Mouse (Mus musculus): Measurements from ENCODE around the gene Trim2.
A peak's percentile ranks its signal among the peaks of the same experiment; 100 is the strongest.

The Trim2 gene

DNA sequence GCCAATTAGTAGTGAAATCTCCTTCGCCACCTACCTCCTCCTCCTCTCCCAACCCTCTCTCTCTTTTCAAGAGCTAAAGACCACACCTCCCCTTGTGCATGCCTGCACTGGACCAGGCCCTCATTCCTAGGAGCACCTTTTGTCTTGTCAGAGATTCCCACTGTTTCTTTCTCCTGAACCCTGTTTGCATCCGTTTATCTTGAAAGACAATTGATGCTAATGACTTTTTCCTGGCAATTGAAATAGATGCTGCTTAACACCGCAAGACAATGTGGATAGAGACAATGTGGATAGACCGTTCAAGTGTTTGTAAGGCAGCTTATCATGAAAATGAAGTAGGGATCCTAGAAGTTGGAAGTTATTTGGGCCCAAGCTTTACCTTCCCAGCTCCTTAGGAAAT is 125.0 kb downstream of the Trim2 start:
- DNase-seq: no peak

DNA sequence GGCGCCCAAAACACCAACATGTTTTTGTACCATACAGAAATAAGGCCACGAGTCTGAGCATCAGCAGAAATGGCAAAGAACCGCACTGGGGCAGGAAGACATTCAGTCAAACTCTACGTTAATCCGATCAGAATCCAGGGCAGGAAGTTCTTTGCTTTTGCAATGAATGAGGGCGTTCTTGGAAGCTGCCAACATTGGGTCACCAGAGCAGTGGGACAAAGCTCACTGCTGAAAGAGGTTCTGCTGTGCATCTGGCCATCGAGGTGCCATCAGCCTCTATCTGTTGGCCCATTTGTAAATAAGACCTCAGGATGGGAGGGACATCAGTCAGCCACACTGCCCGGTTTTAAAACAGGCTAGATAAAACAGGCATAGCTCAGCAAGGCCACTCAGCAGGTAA is 125.6 kb downstream of the Trim2 start:
- DNase-seq: no peak

DNA sequence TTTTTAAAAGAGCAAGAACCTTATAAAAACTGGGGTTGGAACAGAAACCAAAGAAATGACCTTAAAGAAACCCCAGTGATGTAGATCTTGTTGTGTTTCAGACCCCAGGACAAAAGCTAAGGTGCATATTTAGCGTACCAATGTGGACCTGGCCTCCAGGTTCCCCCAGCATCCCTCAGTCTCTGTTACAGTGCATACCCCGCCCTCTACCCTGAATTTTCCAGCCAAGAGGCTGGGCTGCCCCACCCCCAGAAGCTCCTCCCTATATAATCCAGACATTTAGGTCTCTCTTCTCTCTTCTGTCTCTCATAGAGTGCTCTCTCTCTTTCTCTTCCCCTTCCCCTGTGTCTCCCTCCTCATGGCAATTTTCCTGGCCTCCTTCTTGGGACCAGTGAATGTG is 126.4 kb downstream of the Trim2 start:
- no peak for DNase-seq

DNA sequence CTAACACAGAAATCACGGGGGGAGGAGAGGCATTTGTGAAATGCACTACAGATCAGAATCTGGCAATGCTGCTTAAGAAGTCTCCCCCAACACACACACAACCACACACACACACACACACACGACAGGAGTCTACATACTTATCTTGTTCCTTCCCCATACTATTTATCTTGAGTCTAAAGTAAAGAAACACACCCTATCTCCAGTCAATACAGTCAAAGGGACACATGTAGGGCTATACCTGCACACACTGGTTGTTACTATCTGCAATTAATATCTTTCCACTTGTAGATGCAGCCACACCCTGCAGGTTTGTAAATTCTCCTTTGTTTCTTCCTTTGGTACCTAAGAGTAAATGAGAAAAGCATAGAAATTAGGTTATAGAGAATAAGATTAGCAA is 128.8 kb downstream of the Trim2 start:
- DNase-seq: no peak

DNA sequence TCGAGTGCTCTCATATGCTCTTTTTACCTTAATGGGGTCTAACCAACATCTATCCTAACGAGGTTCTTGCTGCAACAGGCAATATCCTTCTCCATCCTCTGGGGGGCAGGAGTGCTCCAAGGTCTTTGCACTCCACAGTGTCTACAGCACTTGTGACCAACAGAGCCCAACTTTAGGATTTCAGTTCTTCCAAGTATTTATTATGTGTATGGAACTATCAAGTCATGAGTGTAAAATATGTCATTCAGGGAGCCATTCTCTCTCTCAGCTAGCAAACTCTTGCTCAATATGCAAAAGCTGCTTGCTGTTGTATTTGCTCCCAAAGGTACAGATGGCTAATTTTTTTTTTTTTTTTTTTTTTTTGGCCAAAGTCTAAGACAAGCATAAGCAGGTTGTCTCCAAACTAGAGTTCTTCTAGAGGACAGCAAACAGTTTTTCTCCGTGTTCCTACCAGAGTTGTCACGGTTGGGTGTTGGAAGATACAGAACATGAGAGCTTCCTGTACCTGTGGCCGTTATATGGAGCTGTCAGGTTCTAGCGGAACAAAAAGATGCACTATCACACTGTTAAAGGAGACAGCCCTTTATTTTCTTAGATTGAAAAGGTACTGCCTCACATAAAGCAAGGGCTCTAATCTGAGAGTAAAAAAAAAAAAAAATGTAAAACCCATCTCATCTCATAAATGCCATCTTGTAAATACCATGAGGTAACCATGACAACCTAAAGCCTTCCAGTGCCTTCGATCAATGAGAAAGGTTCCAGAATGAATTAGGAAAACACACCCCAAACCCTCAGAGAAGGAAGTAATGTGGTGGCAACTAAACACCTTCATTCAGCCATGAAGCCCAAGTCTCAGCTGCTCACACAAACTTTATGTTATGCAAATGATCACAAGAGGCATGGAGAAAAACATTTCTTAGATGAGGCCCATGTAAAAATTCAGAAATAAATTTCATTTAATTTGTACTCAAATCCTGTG is 131.1 kb downstream of the Trim2 start:
- DNase-seq: peak; percentile 67

DNA sequence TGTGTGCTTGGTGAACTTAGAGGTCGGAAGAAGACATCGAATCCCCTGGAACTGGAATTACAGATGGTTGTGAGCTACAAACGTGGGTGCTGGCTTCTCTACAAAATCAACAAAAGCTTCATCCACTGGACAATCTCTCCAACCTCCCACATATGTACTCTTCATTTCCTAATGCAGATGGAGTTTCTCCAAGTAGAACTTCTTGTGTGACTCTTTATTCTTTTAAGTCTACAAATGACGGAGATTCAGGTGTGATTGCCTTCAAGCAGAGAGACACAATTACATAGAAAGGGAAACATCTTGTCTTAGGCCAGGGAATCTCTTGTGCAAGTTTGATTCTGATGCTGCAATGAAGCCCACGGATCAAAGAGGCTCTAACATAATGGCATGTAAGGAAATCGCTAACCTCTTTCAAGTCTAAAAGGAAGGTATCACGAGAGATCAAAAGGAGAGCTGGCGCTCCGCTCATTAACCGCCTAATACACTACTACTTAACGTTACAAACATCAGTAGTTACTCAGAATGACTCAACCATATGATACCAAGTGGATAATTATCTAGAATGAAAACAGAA is 133.0 kb downstream of the Trim2 start, which contains the start of gene Gm6525:
TSS of gene Gm6525 (plus strand) at position 524 of the 574 bp plus-strand sequence.
- DNase-seq: no peak

DNA sequence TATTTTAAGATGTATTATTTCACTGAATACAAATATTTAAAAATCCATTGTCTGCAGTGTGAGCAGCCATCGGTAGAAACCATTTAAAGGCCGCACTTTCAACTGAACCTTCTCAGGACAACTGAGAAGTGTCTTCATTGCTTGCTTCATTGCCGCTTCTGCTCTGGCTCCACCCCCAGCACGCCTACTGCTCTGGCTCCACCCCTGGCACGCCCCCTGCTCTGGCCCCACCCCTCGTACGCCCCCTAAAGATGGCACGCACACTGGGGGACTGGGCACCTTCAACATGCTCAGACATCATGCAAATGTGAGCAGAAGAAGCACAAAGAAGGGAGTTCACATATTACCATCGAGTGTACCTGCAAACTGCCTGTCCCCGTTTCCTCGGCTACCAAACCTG is 134.3 kb downstream of the Trim2 start:
- DNase-seq: no peak

DNA sequence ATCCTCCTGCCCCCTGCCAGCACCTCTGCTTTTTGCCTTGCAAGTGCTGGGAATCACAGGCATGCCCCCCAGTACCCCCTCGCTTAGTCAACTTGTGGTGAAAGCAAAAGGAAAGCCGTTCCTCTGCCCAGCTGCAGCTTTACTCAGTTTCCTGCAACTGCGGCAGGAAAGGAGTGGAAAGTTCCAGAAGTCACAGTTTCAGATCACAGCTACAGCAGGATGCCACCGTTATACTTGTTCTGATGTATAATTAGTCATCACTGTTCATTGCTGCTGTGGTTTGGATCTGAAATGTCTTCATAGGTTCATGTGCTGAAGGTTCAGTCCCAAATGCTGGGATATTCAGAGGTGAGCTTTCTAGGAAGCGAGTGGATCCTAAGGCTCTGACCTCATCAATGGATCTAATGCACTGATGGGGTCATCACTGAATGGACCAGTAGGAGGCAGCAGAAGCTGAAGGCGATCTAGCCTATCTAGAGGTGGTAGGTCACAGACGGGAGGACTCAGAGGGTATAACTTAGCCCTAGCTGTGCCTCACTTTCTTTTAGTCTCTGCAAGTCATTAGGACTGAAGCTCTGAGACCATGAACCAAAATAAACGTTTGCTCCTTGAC is 137.2 kb downstream of the Trim2 start:
- DNase-seq: no peak

DNA sequence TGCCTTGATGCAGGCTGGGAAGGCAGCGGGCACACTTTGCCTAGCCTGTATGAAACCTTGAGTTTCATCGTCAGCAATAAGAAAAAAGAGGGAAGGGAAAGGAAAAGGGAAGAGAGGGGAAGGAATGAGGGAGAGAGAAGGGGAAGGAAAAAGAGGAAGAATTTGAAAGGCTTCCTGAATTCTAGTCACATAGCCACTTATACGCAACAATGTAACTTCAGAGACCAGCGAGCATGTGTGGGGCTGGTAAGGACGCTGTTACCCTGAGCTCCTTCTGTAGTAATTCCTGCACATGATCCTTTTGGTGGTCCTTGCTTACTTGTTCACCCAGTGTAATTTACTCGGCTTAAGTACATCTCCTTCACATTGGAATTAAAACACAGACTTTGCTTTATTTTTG is 137.7 kb downstream of the Trim2 start:
- DNase-seq: no peak

DNA sequence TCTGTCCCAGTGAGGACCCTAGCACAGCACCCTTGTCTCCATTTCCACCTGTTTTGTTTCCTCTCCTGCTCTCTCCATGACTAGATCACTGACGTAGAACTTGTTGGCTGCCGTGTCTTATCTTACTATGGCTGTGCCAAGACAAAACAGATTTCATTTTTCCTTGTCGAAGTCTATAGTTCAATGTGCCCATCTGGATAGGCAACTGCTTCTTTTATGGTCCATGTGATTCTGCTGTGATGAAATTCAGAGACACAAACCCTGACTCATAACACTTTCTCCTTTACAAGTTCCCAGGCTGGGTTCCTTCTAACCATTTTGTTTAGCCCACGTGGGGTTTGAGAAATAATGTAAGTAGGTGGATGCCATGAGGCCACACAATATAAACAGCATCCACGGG is 140.6 kb downstream of the Trim2 start:
- no peak for DNase-seq

DNA sequence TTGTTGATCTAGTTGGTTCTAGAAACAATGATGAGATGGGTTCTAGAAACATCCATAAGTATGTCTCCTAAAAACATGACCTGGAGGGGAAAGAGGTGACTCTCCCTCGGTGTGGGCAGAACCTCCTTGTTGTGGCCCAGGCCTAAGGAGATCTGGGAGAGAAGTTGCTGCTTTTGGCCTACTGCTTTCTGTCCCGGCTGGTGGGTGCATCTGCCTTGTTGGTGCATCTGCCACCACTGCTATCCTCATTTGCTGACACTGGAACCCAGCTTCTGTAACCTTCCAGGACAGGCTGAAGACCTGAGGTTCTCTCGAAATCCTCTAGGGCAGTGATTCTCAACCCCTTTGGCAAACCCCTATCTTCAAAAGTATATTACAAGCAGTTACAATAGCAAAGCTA is 141.3 kb downstream of the Trim2 start:
- DNase-seq: no peak

DNA sequence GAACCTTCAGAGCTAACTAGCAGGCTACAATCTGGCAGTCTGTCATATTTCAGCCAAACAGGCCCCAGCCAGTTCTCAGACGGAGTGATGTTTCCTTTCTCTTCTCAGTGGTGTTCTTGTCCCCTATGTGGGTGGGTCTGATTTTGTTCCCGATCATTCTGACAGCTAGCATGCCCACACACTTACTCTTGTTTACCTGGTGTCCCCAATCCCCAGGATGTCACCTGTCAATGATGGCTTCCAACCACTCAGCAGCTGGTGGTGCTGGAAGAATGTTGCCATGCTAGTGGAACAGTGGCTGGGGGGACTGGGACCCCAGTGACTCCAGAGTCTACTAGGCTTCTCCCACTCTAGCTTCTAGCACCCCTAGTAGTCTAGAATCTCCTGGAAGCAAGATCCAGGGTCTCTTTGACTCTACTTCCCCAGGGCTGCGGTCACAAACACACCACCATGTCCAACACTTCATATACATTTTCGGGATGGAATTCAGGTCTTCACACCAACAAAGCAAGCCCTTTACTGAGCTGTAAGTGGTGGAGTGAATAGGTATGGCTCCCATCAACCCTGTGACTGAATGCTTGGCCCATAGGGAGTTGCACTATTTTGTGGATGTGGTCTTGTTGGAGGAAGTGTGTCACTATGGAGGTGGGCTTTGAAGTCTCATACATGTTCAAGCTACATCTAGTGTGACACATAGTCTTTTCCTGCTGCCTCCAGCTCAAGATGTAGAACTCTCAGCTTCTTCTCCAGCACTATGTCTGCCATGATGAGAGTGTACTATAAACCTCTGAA is 148.9 kb downstream of the Trim2 start:
- DNase-seq: no peak

DNA sequence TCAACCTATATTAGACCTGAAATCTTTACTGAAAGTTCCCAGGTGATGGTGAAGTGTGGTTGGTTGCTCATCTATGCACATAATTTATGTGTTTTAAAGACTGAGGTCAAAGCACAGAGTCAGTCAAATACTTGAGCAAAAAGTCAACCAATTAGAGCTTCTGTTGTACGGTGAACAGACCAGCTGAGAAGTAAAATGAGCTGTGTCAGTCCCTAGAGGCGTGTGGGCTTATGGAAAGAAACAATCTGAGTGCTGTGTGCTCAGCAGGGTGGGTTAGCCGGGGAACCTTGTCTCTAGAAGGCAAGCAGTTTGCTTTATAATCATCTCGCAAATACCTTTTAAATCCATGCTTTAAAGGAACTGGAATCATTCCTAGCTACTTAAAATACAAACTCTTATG is 149.7 kb downstream of the Trim2 start:
- no peak for DNase-seq

DNA sequence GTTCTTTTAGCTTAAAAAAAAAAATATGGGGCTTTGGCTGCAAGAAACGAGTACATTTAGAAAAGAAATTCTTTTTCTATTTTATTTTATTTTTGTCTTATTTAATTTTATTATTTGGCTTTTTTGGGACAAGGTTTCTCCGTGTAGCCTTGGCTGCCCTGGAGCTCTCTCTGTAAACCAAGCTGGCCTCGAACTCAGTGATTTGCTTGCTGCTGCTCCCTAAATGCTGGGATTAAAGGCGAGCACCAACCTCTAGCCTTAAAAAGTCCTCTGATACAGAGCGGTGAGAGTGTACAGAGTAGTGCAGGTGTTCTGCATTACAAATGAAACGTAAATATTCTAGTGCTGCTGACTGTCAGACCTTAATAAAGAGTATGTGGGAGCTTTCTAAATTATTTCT is 150.6 kb downstream of the Trim2 start:
- DNase-seq: no peak

DNA sequence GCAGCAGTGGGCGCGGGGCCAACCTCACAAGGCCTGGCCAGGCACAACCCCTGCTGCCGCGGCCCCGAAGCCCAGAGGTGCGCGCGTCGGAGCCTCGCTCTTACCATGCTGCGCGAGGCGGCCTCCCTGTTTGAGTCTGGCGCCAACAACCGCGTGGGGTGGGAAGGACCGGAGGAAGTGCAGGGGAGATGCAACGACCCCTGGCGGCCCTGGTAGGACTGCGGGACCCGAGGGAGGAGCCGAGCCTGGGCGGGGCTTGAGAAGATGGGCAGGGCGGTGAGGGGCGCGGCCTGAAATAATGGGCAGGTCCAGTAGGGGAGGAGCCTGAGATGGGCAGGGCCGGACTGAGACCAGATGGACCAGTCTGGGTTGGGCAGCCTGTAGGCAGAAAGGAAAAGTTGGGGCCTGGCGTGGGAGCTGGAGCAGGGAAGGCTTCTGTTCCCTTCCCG is 151.1 kb downstream of the Trim2 start, which contains the start of gene Mnd1:
TSS of gene Mnd1 (minus strand) at position 229 of the 449 bp plus-strand sequence.
- DNase-seq: peak; percentile 94

DNA sequence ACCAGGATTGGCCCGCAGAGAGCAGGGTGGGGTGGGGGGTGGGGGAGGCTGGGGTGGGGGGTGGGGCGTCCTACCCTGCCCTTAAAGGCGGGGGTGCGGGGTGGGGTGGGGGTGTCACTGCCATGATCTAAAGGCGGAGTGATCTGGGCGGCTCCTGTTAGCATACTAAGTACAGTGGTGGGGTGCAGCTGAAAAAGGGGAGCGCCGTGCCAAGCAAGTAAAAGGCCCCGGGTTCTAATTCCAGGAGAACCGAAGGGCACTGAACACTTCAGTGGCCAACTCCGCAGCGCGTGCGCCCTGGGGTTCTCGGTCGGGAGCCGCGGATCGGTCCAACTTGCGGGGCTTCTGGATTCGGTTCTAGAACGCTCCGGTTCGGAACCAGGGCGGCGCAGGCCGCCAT is 151.5 kb downstream of the Trim2 start:
- DNase-seq: no peak

DNA sequence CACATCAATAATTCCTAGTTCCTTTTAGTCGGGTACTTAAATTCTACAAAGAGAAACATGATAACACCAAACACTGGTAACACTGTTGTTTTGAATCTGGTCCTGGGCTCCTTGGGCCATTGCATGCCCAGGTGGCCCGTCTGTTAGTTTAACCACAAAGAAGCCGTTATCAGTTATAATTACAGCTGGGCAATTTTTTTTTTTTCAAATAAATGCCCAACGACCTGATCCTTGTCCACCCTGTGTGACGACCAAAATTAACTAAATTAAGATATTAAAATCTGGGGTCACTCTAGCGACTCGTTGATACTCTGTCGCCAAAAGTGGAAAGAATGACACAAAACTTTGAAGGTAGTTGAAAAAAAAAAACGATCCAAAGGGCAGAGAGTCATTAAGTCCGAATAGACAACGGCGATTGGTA is 151.9 kb downstream of the Trim2 start:
- no peak for DNase-seq

DNA sequence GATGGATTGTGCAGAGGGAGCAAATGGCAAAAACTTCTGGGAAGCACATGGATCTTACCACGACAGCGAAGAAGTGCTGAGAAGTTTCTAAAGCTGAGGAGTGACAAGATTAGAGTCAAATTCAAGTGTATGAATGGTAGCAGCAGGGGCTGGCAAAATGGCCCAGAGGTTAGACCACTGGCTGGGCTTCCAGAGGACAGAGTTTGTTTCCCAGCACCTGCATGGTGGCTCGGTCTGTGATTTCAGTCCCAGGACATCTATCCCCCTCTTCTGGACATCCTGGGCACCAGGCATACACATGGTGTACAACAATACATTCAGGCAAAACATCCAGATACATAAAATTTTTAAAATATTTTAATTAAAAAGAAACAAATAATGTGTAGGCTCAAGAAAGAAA is 156.8 kb downstream of the Trim2 start:
- no peak for DNase-seq

DNA sequence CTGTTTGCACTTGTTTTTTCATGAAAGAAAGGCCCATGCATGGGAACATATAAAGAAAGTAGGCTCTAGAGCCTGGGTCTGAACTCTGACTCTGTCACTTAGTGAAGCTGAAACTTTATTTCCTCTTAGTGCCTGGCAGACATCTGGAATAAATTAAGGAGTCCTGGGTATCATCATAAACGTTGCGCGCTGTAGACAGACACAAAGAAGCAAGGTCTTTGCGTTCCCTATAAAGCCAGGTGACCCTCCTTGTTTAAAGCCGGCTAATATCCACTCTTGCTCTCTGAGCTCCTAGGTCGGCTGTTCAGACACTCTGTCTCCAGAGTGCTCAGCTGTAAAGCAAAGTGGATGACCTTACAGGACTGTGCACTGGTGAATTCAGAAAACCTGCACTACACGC is 165.7 kb downstream of the Trim2 start:
- no peak for DNase-seq

DNA sequence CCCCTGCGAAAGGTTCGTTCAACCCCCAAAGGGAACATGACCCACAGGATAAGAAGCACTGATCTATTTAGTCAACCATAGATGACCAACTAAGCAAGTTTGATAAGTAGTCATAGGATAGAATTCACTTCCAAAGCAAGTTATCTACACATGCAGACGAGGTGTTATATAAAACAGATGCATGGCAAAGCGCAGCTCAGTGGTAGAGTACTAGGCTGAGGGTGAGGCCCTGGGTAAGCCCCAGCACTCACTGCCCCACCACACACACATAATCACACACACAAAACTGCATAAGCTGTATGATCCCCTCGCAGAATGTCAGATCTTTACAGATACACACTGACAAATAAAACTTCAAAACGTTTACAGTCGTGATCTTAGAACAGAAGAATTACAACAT is 170.2 kb downstream of the Trim2 start:
- DNase-seq: no peak

DNA sequence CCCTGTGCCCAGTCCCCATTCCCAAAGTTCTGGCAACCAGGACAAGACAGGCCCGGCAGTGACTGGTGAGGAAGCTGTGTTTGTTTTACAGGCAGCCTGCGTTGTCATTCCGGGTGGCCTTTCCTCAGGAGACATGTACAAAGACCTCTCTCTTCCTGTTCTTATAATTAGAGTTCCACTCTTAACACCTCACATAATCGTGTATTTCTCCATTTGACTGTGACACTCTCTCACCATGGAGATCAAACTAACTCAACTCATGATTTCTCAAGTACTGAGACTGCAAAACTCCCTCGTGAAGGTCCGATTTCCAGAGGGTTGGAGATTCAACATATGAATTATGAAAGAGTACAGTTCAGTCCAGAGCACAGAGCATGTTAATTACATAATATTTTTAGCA is 170.7 kb downstream of the Trim2 start:
- no peak for DNase-seq

DNA sequence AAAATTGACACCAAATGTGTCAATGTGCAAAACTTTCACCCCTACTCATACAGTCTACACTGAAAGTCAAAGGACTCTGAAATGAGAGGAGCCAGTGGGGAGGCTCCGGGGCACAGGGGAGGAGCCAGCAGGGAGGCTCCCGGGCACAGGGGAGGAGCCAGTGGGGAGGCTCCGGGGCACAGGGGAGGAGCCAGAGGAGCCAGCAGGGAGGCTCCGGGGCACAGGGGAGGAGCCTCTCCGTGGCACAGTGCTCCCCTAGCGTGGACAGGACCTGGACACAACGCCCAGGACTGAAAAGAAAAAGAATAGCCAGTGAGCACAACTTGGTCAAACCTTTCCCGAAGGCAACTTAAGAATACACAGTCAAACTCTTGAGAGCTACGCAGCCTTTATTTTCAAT is 171.3 kb downstream of the Trim2 start:
- DNase-seq: no peak

DNA sequence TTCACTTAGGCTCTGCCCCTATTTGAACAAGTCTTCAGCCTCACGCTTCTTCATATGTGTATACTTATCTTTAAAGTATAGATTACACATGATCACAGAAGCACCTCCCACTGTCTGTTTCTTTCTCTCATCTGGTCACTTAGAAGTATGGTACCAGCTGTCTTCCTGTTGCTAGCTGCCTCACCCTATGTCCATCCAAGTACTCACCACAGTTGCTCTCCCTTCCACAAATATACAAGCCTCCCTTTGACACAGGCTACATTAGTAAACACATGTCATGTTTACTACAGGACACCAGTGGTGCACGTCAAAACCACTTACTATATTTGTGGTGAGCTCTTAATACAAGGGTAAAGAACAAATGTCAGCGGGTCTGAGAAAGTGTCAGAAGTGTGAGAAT is 175.3 kb downstream of the Trim2 start:
- DNase-seq: no peak

Data from cerebellum, adult 11-12 months (tissue).